Mouse (Mus musculus): ENCODE measurements around the gene 4930404N11Rik.

The 4930404N11Rik gene

GRCm38 (mm10) chr10:81365672-81366476 lies at the start of gene 4930404N11Rik:
TSS of gene 4930404N11Rik (minus strand) at chr10:81365816.
- no peak for DNase-seq

GRCm38 (mm10) chr10:81415146-81415545 lies 49.5 kb upstream of the 4930404N11Rik start:
- peak; percentile 40 for DNase-seq

DNA sequence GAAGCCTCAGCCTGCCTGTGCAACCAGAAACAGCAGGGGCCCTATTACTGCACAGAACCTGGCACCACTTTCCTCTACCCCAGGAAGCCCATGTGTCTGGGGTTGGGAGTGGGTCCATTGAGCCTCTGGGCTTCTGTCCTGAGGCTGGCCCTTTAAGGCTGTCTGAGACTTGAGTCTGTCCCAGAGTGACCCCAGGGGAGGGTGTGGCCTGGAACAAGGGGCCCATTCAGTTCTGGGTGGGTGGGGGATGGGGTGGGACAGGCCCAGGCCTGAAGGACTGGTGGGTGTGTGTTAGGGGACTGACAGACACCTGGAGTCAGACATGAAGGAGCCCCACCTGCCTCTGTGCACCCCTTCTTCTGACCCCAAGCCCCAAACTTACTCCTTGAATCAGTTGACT lies 49.1 kb upstream of the 4930404N11Rik start:
- peak; percentile 79 for DNase-seq

DNA sequence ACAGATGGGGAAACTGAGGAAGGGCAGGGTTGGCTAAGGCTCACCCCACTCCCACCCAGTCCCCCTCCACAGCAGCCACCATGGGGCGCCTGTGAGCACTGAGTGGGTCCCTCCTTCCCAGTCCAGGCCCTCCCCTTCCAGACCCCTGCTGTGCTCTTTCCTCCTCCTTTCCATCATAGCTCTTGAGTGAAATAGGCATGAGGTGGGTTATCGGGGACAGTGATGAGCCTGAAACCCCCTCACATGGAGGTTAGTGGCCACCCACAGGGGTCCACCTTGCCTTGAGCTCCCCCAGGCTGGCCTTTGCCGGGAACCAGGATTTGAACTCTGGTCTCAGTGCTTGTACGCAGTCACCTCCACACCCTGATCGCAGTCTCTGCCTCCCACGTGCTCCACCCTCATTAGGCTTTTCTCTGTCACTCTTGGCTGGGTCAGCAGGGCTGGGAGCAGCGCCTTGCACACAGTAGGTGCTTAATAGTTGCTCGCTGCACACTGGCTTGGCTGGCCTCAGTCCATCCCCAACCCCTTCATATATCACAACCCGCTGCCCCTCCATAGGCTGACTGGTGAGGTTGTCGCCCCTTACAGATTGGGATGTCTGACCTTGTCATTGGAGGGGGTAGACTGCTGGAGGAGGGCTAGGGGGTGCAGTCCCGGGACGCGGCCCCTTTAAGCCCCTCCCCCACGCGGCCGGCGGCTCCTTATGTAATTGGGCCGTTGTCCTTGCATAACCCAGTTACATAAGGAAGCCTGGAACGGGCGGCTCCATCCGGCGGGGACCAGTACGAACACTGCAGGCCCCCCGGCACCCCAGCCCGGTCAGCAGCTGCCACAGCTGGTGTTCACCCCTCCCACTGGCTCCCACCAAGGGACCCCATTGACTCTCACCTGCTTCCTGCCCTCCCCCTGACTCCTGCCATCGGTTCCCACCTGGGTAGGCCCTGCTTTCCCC lies 48.0 kb upstream of the 4930404N11Rik start:
- DNase-seq = peak; percentile 96

GRCm38 (mm10) chr10:81412586-81413309 lies 47.1 kb upstream of the 4930404N11Rik start:
- peak; percentile 48 for DNase-seq

DNA sequence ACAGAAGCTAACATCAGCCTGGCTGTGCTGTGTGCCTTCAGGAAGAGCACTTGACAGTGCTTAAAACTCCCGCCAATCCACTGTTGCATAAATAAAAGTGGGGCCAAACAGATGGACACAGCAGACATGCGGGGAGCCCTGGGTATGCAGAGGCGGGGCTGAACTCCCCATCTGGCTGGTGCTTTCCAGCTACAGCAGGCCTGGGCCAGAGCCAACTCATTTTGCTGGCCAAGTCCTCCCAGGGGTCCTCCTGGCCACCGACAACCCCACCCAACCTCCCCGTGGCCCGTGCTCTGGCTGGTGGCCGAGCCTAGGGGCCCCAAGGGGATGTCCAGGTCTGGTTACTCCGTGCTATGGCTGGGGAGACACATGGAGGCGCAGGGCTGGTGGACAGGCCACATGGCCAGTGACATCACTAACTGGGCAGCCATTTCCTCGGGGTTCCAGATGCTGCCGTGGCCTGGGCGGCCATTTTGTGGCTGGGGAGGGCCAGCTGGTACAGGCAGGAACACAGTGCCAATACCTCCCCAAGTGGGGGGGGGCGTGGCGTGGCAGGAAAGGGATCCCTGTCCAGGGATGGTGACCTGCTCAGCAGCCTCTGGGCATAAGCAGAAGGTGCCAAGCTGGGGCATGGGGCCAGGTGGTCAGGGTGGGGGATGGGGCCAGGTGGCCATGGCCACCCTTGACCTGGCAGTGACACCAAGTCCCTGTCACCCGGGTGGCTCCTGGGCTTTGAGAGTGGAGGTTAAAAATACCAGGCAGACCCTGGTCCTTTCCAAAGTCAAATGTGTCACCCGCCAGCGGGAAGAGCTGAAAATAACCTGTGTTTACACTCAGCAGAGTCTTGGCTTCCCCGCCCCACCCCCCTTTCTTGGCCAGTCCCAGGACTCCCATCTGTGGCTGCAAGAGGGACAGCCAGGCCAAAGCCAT lies 46.1 kb upstream of the 4930404N11Rik start:
- DNase-seq = peak; percentile 92

DNA sequence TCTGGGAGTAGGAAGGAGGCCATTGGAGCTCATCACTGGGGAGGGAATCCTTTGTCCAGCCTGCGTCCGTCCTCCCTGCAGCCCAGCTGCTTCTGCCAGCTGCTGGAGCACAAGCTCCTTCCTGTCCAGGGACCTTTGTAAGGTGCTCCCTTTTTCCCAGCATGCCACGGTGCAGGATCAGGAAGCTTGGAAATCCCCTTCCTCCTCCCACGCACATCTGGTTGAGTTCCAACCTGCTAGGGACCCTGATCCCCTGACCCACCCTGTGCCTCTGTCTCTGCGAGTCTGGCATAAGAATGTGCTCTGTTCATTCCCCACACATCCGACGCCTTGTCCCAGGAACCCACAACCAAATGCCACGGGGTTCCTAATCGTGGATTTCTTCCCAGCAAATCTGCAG lies 45.4 kb upstream of the 4930404N11Rik start:
- DNase-seq = peak; percentile 69

DNA sequence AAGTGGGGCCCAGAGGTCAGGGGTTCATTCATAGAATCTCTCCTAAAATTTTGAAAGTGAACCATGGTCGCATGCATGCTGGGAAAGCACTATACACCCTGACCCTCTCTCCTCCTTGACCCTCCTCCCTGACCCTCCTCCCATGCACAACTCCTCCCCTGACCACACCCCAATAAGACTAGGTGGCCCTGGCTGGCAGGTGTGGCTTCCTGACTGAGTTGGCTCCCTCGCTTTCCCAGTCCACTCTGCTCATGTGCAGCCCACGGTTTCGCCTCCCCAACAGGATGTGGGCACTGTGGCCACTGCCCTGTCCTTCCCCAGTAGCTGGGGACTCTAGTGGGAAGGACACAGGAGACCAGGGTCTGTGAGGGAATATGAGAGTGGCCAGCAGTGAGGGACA lies 44.7 kb upstream of the 4930404N11Rik start:
- peak; percentile 76 for DNase-seq

GRCm38 (mm10) chr10:81409330-81409729 lies 43.7 kb upstream of the 4930404N11Rik start:
- DNase-seq = no peak

GRCm38 (mm10) chr10:81408871-81409291 lies 43.3 kb upstream of the 4930404N11Rik start:
- peak; percentile 95 for DNase-seq

- no peak for DNase-seq
These were observed 42.8 kb upstream of the 4930404N11Rik start for GRCm38 (mm10) chr10:81408424-81408729.

GRCm38 (mm10) chr10:81407539-81408423 lies 42.2 kb upstream of the 4930404N11Rik start:
- peak; percentile 95 for DNase-seq

DNA sequence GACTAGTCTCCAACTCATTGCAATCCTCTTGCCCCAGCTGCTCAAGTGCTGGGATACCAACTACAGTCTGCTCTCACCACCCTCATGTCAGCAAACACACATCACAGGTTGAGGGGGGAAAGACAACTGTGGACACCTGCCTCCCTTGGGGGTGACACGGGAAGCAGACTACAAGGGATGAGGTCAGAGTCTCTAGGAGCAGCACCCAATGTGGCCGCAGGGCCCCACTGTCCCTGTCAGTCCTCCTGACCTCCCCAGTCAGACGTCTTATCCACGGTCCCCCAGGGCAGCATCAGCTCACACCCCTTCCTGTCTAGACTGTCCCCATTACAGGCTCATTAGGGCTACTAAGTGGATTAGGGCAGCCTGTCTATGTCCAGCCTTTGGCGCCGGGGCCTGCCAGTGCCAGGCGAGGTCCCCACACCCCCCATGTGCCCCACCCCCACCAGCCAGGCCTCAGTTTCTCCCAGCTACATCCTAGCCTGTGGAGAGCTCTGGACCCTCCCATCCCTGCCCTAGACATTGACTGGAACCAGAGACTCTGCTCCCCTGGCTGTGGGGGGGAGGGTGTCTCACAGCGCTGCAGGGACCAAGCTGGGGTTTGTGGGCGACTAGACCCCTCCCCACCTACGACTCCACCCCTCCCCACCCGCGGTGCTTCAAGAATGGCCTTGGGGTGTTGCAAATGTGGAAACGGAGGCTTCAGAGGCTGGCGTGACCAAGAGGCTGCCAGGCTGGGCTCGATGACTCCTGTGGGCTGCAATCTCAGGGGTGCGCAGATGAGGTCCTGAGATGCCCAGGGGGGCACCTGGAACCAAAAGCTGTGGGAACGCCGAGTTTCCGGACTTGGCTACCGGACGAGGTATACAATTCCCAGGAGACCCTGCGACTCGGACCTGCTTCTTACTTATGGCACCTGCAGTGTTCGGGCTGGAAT lies 41.2 kb upstream of the 4930404N11Rik start:
- DNase-seq = peak; percentile 42

- peak; percentile 77 for DNase-seq
These were observed 40.1 kb upstream of the 4930404N11Rik start for GRCm38 (mm10) chr10:81405588-81406201.

DNA sequence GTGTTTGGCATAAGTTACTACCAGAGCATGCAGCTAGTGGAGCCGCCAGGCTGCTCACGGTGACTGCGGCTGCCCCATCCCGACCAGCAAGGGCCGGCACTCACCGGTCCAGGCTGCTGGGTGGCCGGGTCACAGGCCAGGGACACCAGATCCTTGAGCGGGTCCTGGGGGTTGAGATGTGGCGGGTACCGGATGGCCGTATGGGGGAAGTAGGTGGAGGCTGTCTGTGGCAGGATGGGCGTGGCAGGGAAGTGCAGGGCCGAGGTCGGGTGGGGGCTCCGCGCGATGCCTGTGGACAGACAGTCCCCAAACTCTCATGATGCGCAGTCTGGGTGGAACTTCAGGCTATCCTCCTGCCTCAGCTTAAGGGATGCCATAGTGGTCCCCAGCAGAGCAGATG lies 39.1 kb upstream of the 4930404N11Rik start:
- peak; percentile 45 for DNase-seq

GRCm38 (mm10) chr10:81404082-81404481 lies 38.5 kb upstream of the 4930404N11Rik start:
- DNase-seq = no peak

GRCm38 (mm10) chr10:81403511-81403910 lies 37.9 kb upstream of the 4930404N11Rik start:
- no peak for DNase-seq

GRCm38 (mm10) chr10:81402227-81402765 lies 36.7 kb upstream of the 4930404N11Rik start:
- no peak for DNase-seq
